Mouse (Mus musculus): Measurements from ENCODE around the gene Hist1h2bn. TPM values are rescaled to one million over a fixed set of nuclear protein-coding genes. Genes with fewer than 3 reads are reported as not detected.
"Not testable (repeated sequence)": the region's sequence is repeated elsewhere in the genome, so short reads cannot be mapped to it uniquely, and the experiment has no call there.

The Hist1h2bn gene
- polyA plus RNA-seq, 1 experiment = 2.4 TPM

GRCm38 (mm10) chr13:21734010-21734905 is 19.7 kb upstream of the Hist1h2bn start:
- peak; percentile 84 for TF ChIP-seq CTCF (IDR thresholded peaks at IDR 0.05; ENCODE audit: insufficient read depth, low read length)
- no peak for TF ChIP-seq POLR2A (IDR thresholded peaks at IDR 0.05; ENCODE audit: borderline replicate concordance, extremely low read depth, low read depth, low read length)
- WGBS = under 1% methylated on average over 21 of the region's 21 CpGs
- Histone ChIP-seq H3K4me3 (replicated peaks; ENCODE audit: extremely low read depth, low read depth, low read length) (peak overlapping the region; percentile 57), H3K4me1 (ENCODE audit: control insufficient read depth, insufficient read depth, low read length) (no peaks in the 10 kb centered on the region)
- DNase-seq = peak; percentile 61

- WGBS = under 1% methylated on average over 48 of the region's 56 CpGs
- TF ChIP-seq POLR2A (IDR thresholded peaks at IDR 0.05; ENCODE audit: borderline replicate concordance, extremely low read depth, low read depth, low read length) = peak; percentile 74; the same call in 1 of the 2 replicates
- peak within 1 kb of the TSS; percentile 57 for H3K4me3 ChIP-seq (replicated peaks; ENCODE audit: extremely low read depth, low read depth, low read length)
- not testable (repeated sequence) for H3K4me1 ChIP-seq (ENCODE audit: control insufficient read depth, insufficient read depth, low read length)
- DNase-seq = peak; percentile 56
Observed at GRCm38 (mm10) chr13:21734906-21735767, 18.8 kb upstream of the Hist1h2bn start, which contains the start of gene Hist1h4j. Gene Hist1h4j, plus strand, starts transcription at chr13:21735064.

GRCm38 (mm10) chr13:21745006-21745405 is 8.9 kb upstream of the Hist1h2bn start:
- no peak for DNase-seq
- Histone ChIP-seq H3K4me1 (ENCODE audit: control insufficient read depth, insufficient read depth, low read length) (peaks cover 5% of the 10 kb centered on the region; the same call in 1 of the 2 replicates), H3K4me3 (replicated peaks; ENCODE audit: extremely low read depth, low read depth, low read length) (no peak overlapping the region)
- WGBS = 66% methylated on average over 1 of the region's 1 CpGs
- TF ChIP-seq POLR2A (IDR thresholded peaks at IDR 0.05; ENCODE audit: borderline replicate concordance, extremely low read depth, low read depth, low read length) = no peak
- TF ChIP-seq CTCF (IDR thresholded peaks at IDR 0.05; ENCODE audit: insufficient read depth, low read length) = no peak

- no peak for TF ChIP-seq POLR2A (IDR thresholded peaks at IDR 0.05; ENCODE audit: borderline replicate concordance, extremely low read depth, low read depth, low read length)
- no peak for TF ChIP-seq CTCF (IDR thresholded peaks at IDR 0.05; ENCODE audit: insufficient read depth, low read length)
- no peak for DNase-seq
- 9% methylated on average over 5 of the region's 5 CpGs for WGBS
- peaks cover 7% of the 10 kb centered on the region for H3K4me1 ChIP-seq (ENCODE audit: control insufficient read depth, insufficient read depth, low read length)
- H3K4me3 ChIP-seq (replicated peaks; ENCODE audit: extremely low read depth, low read depth, low read length) = peak overlapping the region; percentile 41
Observed at GRCm38 (mm10) chr13:21749387-21750158, 4.3 kb upstream of the Hist1h2bn start.

GRCm38 (mm10) chr13:21750159-21751017 is 3.5 kb upstream of the Hist1h2bn start, which contains the start of gene Hist1h4k:
Gene Hist1h4k, minus strand, starts transcription at chr13:21750505.
- H3K4me3 ChIP-seq (replicated peaks; ENCODE audit: extremely low read depth, low read depth, low read length) = peak within 1 kb of the TSS; percentile 48
- TF ChIP-seq POLR2A (IDR thresholded peaks at IDR 0.05; ENCODE audit: borderline replicate concordance, extremely low read depth, low read depth, low read length) = peak; percentile 79; the same call in 1 of the 2 replicates

GRCm38 (mm10) chr13:21751417-21751816 is 2.5 kb upstream of the Hist1h2bn start:
- Histone ChIP-seq H3K4me1 (ENCODE audit: control insufficient read depth, insufficient read depth, low read length) (peaks cover 8% of the 10 kb centered on the region), H3K4me3 (replicated peaks; ENCODE audit: extremely low read depth, low read depth, low read length) (no peak overlapping the region)
- TF ChIP-seq POLR2A (IDR thresholded peaks at IDR 0.05; ENCODE audit: borderline replicate concordance, extremely low read depth, low read depth, low read length) (no peak), CTCF (IDR thresholded peaks at IDR 0.05; ENCODE audit: insufficient read depth, low read length) (no peak)
- no peak for DNase-seq

More at GRCm38 (mm10) chr13:21750159-21751017, 3.5 kb upstream of the Hist1h2bn start, which contains the start of gene Hist1h4k:
- peak; percentile 81 for DNase-seq
- H3K4me1 ChIP-seq (ENCODE audit: control insufficient read depth, insufficient read depth, low read length) = not testable (repeated sequence)
- under 1% methylated on average over 40 of the region's 56 CpGs for WGBS

- TF ChIP-seq CTCF (IDR thresholded peaks at IDR 0.05; ENCODE audit: insufficient read depth, low read length) (no peak), POLR2A (IDR thresholded peaks at IDR 0.05; ENCODE audit: borderline replicate concordance, extremely low read depth, low read depth, low read length) (no peak)
- peaks cover 8% of the 10 kb centered on the region for H3K4me1 ChIP-seq (ENCODE audit: control insufficient read depth, insufficient read depth, low read length)
- WGBS = 61% methylated on average over 3 of the region's 3 CpGs
- no peak overlapping the region for H3K4me3 ChIP-seq (replicated peaks; ENCODE audit: extremely low read depth, low read depth, low read length)
- DNase-seq = no peak
Observed at GRCm38 (mm10) chr13:21751827-21752226, 2.1 kb upstream of the Hist1h2bn start.

- Histone ChIP-seq H3K4me3 (replicated peaks; ENCODE audit: extremely low read depth, low read depth, low read length) (no peak overlapping the region), H3K4me1 (ENCODE audit: control insufficient read depth, insufficient read depth, low read length) (peaks cover 8% of the 10 kb centered on the region)
- WGBS = 34% methylated on average over 3 of the region's 3 CpGs
- DNase-seq = no peak
- TF ChIP-seq CTCF (IDR thresholded peaks at IDR 0.05; ENCODE audit: insufficient read depth, low read length) (no peak), POLR2A (IDR thresholded peaks at IDR 0.05; ENCODE audit: borderline replicate concordance, extremely low read depth, low read depth, low read length) (no peak)
Observed at GRCm38 (mm10) chr13:21752356-21752755, 1.6 kb upstream of the Hist1h2bn start.

All from lung, adult 2 months (tissue).